In genomic region chr16:90738092-90738956, GRCm38 (mm10) we compare ENCODE assay signal across 10 mouse cellular contexts. TPM values are rescaled to one million over a fixed set of nuclear protein-coding genes. Genes with fewer than 3 reads are reported as not detected.
DNase-seq lines count a peak whose midpoint lies in the region; ATAC-seq lines count a peak whose summit lies in the region.
"Had no signal": no experiment of that assay in that cellular context is flagged by ENCODE, and none has a peak within 500 bp of the region (broad histone marks: within the 10 kb centered on the region; RNA-seq: fewer than 3 reads in every experiment).

Mrap (plus strand) TSS chr16:90738207.

- no peaks in the 10 kb centered on the region for H3K4me1 ChIP-seq in intestine, embryonic 16.5 days (ENCODE audit: control insufficient read depth, insufficient read depth, low read length)
- H3K4me1 ChIP-seq in intestine, embryonic 15.5 days (replicated peaks) = no peaks in the 10 kb centered on the region

- 0 out of 2 replicates have a peak, but pooled peaks have one; percentile 33 for ATAC-seq in intestine, embryonic 16.5 days
- ATAC-seq in intestine, embryonic 15.5 days = no peak; the same call in 1 of the 2 replicates

- H3K27ac ChIP-seq in intestine, embryonic 16.5 days (ENCODE audit: low read length) = no peak within 1 kb of the TSS
- H3K27ac ChIP-seq in intestine, embryonic 15.5 days = no peak within 1 kb of the TSS

- H3K27me3 ChIP-seq in intestine, embryonic 16.5 days (replicated peaks; ENCODE audit: control insufficient read depth, insufficient read depth, low read length) = no peaks in the 10 kb centered on the region
- H3K27me3 ChIP-seq in intestine, embryonic 15.5 days (replicated peaks) = no peaks in the 10 kb centered on the region

- H3K9me3 ChIP-seq in intestine, embryonic 16.5 days (ENCODE audit: control insufficient read depth, low read length) = no peaks in the 10 kb centered on the region
- no peaks in the 10 kb centered on the region for H3K9me3 ChIP-seq in intestine, embryonic 15.5 days

- H3K4me2 ChIP-seq in intestine, embryonic 16.5 days (ENCODE audit: low read depth, low read length) = no peak within 1 kb of the TSS
- H3K4me2 ChIP-seq in intestine, embryonic 15.5 days (replicated peaks) = no peak within 1 kb of the TSS

- H3K4me3 ChIP-seq in intestine, embryonic 16.5 days (ENCODE audit: low read length) = no peak within 1 kb of the TSS
- H3K4me3 ChIP-seq in intestine, embryonic 15.5 days (replicated peaks) = no peak within 1 kb of the TSS

- WGBS in intestine, embryonic 16.5 days = 71% methylated on average over 26 of the region's 26 CpGs
- 69% methylated on average over 26 of the region's 26 CpGs for WGBS in intestine, embryonic 15.5 days

- intact Hi-C loops in heart, postnatal 36 days (cut with DNase I) = loop anchor here (5.0 kb wide), 1 partner anchor 189 kb away; no protein-coding TSS in a partner anchor

- peak; percentile 46 to 78 for DNase-seq in adrenal gland, postnatal 4 days (ENCODE audit: low spot score in 2 of 2)
- DNase-seq in heart, postnatal 36 days = peak; percentile 56 to 69
- DNase-seq in lung, postnatal 36 days = peak; percentile 60
- DNase-seq in right cerebral cortex, adult 2 months (ENCODE audit: low spot score in 2 of 2) = no peak
- DNase-seq in left cerebral cortex, adult 18-20 months (ENCODE audit: low spot score in 2 of 2) = no peak
- DNase-seq in embryo, embryonic 11 days = no peak

- H3K36me3 ChIP-seq in intestine, embryonic 16.5 days (ENCODE audit: control insufficient read depth, insufficient read depth, low read length) = no peaks in the 10 kb centered on the region
- no peaks in the 10 kb centered on the region for H3K36me3 ChIP-seq in intestine, embryonic 15.5 days

- H3K9ac ChIP-seq in intestine, embryonic 16.5 days (ENCODE audit: low read depth, low read length) = no peak within 1 kb of the TSS
- no peak within 1 kb of the TSS for H3K9ac ChIP-seq in intestine, embryonic 15.5 days

RNA-seq across cellular contexts. Expression of gene Mrap, which starts in this region (rescaled TPM):
- 0.23 and 3.3 TPM in 2 replicates for polyA plus RNA-seq in intestine, embryonic 16.5 days (2015; fragmentation: Nextera tagmentation; extraction: Ambion mirVana)
- polyA plus RNA-seq in intestine, embryonic 15.5 days (2015; fragmentation: Nextera tagmentation; extraction: Ambion mirVana) = 0.40 and 3.4 TPM in 2 replicates
- 100 to 1,000 TPM; 216 to 230 TPM for total RNA-seq in adrenal gland, postnatal 4 days (2021)
- total RNA-seq in heart, postnatal 36 days (2021) = 10 to 100 TPM; 14.2 to 14.7 TPM
- under 1 TPM; 0.45 to 0.74 TPM for total RNA-seq in left cerebral cortex, adult 18-20 months (2021)
- polyA plus RNA-seq: C2C12; neural tube, embryonic 14.5 days had no signal

Comparison
In these comparisons a context has a peak if more than half of its experiments do, and no peak if none do; other contexts are left out.
1. RNA of gene Mrap (total RNA-seq): 216 to 230 TPM in adrenal gland, postnatal 4 days; 14.2 to 14.7 TPM in heart, postnatal 36 days and 0.45 to 0.74 TPM in left cerebral cortex, adult 18-20 months; every median in the first group is over 10 times any median in the second.
2. DNase-seq: peak in adrenal gland, postnatal 4 days (2 of 2), heart, postnatal 36 days (2 of 2) and lung, postnatal 36 days (single experiment); none in right cerebral cortex, adult 2 months (0 of 2), left cerebral cortex, adult 18-20 months (0 of 2) and embryo, embryonic 11 days (single experiment).